ENCODE assay signal across 32 mouse cellular contexts in genomic region chr3:58382676-58383075, GRCm38 (mm10).
"Had no signal": no experiment of that assay in that cellular context is flagged by ENCODE, and none has a peak within 500 bp of the region (broad histone marks: within the 10 kb centered on the region; RNA-seq: fewer than 3 reads in every experiment).

No protein-coding gene starts in this region.

- DNase-seq: left cerebral cortex, postnatal 4 days; liver; liver, embryonic 13.5 days; liver, postnatal 0 days; lung, adult 18-20 months; lung, adult 2 months; lung, embryonic 14.5 days; lung, postnatal 10 days; lung, postnatal 14 days; lung, postnatal 36 days; lung, postnatal 4 days; midbrain, embryonic 14.5 days had no signal

- H3K36me3 ChIP-seq: limb, embryonic 10.5 days; limb, embryonic 12.5 days; limb, embryonic 13.5 days; limb, embryonic 15.5 days; liver, embryonic 12.5 days; liver, embryonic 13.5 days; liver, embryonic 15.5 days; lung, embryonic 15.5 days; midbrain, embryonic 10.5 days; midbrain, embryonic 12.5 days; midbrain, embryonic 13.5 days; midbrain, embryonic 15.5 days; neural tube, embryonic 12.5 days had no signal

- H3K4me2 ChIP-seq: limb, embryonic 12.5 days; limb, embryonic 13.5 days; limb, embryonic 15.5 days; liver, embryonic 11.5 days; liver, embryonic 12.5 days; liver, embryonic 13.5 days; liver, embryonic 15.5 days; lung, embryonic 14.5 days; lung, embryonic 15.5 days; midbrain, embryonic 11.5 days; midbrain, embryonic 12.5 days; midbrain, embryonic 13.5 days; midbrain, embryonic 15.5 days; neural tube, embryonic 12.5 days had no signal

- H3K27me3 ChIP-seq: limb, embryonic 12.5 days; limb, embryonic 13.5 days; limb, embryonic 15.5 days; liver, embryonic 12.5 days; liver, embryonic 13.5 days; liver, embryonic 15.5 days; lung, embryonic 15.5 days; midbrain, embryonic 12.5 days; midbrain, embryonic 13.5 days; midbrain, embryonic 15.5 days; neural tube, embryonic 12.5 days had no signal

- H3K4me3 ChIP-seq: limb, embryonic 10.5 days; limb, embryonic 12.5 days; limb, embryonic 13.5 days; limb, embryonic 15.5 days; liver, embryonic 12.5 days; liver, embryonic 13.5 days; liver, embryonic 15.5 days; lung, embryonic 15.5 days; megakaryocyte, embryonic 14.5 days; midbrain, embryonic 10.5 days; midbrain, embryonic 12.5 days; midbrain, embryonic 13.5 days; midbrain, embryonic 15.5 days; myocyte; neural tube, embryonic 12.5 days had no signal

- H3K9me3 ChIP-seq: limb, embryonic 10.5 days; limb, embryonic 12.5 days; limb, embryonic 13.5 days; limb, embryonic 15.5 days; liver, embryonic 12.5 days; liver, embryonic 13.5 days; liver, embryonic 15.5 days; lung, embryonic 15.5 days; megakaryocyte, embryonic 14.5 days; midbrain, embryonic 10.5 days; midbrain, embryonic 12.5 days; midbrain, embryonic 13.5 days; midbrain, embryonic 15.5 days; neural tube, embryonic 12.5 days had no signal

- ATAC-seq: liver, embryonic 12.5 days; liver, postnatal 0 days; lung, postnatal 0 days; midbrain, embryonic 13.5 days; midbrain, embryonic 15.5 days; midbrain, embryonic 16.5 days had no signal

- H3K4me1 ChIP-seq: limb, embryonic 10.5 days; limb, embryonic 12.5 days; limb, embryonic 13.5 days; limb, embryonic 15.5 days; liver, embryonic 12.5 days; liver, embryonic 13.5 days; liver, embryonic 15.5 days; lung, embryonic 15.5 days; midbrain, embryonic 10.5 days; midbrain, embryonic 13.5 days; midbrain, embryonic 15.5 days; neural tube, embryonic 12.5 days had no signal

- H3K9ac ChIP-seq: limb, embryonic 12.5 days; limb, embryonic 13.5 days; limb, embryonic 15.5 days; liver, embryonic 12.5 days; liver, embryonic 13.5 days; liver, embryonic 14.5 days; liver, embryonic 15.5 days; liver, postnatal 0 days; lung, embryonic 14.5 days; lung, embryonic 15.5 days; midbrain, embryonic 12.5 days; midbrain, embryonic 13.5 days; midbrain, embryonic 15.5 days; neural tube, embryonic 12.5 days had no signal

- H3K27ac ChIP-seq: limb, embryonic 10.5 days; limb, embryonic 12.5 days; limb, embryonic 13.5 days; limb, embryonic 15.5 days; liver, embryonic 12.5 days; liver, embryonic 13.5 days; liver, embryonic 14.5 days; liver, embryonic 15.5 days; lung, embryonic 15.5 days; macrophage; midbrain, embryonic 10.5 days; midbrain, embryonic 12.5 days; midbrain, embryonic 13.5 days; midbrain, embryonic 15.5 days; neural tube, embryonic 12.5 days had no signal
